Mouse (Mus musculus) heart, adult 10 weeks (tissue): ENCODE results near the gene Patl1. TPM values are rescaled to one million over a fixed set of nuclear protein-coding genes. Genes with fewer than 3 reads are reported as not detected.

Experiments used
- polyA plus RNA-seq: library from polyadenylated mRNA; stranded (reverse); fragments of 350-450 nt; fragmentation: Illumina TruSeq; extraction: RNeasy Lipid Tissue Mini Kit (QIAGEN cat#74804); gene quantifications from one replicate; pipeline ENCODE4 v1.2.3, GENCODE M21; 2014; ENCODE audit warnings: low read depth, low replicate concordance

Gene Patl1
- 24.4 TPM for polyA plus RNA-seq

DNA sequence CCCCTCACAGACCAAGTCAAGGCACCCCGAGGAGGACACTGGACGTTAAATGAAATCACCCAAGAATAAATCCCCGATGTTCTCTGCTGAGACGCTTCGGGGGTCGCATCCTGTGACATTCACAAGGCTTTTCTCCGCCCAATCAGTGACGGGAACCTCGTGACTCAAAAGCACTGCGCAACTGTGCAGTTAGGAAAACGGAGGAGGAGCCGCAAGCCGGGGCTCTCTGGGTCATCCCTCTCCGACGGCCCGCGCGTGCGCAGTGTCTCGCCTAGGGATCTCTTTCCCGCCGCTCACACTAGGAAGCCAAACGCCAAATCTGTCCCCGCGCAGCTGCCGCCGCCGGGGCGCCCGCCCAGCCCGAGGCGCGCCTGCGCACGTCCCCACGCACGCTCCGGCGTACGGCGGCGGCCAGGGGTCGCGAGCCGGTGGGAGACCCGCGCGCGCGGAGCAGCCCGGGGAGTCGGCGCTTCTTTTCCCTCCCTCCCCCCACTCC lies at the start of gene Patl1:
TSS of gene Patl1 (plus strand) at position 363 of the 496 bp plus-strand sequence.

GRCm38 (mm10) chr19:11875006-11875405 lies 37.2 kb upstream of the Patl1 start, which contains the start of gene Olfr1419:
Gene Olfr1419, minus strand, starts transcription at chr19:11875106.

GRCm38 (mm10) chr19:11886265-11886664 lies 25.9 kb upstream of the Patl1 start, which contains the start of gene Olfr1420:
Gene Olfr1420, plus strand, starts transcription at chr19:11886565.

DNA sequence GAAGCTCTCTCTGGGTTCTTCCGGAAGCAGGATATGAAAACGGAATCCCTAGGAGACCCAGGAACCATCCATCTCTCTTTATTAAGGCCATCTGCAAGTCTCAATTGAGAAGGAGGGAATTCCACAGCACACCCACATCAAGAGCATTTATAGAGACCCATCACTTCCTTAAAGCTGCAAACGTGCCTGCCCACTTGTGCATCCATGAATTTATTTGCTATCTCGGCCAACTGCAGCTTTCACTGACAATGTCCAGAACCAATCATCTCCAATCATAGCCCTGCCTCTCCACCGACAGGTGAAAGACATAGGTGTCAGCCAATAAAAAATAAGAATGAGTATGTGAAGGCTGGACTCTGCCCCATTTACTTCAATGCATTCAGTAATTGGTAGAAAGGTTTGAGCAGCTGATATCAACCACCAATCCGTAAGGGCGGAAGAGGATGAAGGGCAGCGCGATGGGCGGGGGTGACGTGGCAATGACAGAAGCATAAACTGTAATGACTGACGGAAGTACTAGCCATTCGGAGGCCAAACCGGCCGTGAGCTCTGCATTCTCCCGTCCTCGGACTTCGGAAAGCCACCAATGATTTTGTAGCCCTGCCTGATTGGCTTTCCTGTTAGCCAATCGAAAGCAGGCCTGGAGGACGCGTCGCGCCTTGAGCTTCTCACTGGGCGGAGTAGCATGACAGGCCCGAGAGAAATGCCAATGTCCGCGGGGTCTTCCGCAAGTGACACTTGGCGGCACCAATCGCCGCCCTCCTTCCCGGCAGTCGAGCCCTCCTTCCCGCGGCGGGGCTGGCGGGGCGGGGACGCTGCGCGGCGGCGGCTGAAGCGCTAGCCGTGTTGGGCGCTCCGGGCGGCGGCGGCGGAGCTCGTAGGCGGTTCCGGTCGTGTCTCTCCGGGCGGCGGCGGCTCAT lies 53.1 kb downstream of the Patl1 start, which contains the start of gene Osbp:
TSS of gene Osbp (plus strand) at position 919 of the 920 bp plus-strand sequence.

Other genes with a start within 250 kb of the Patl1 start
- not detected for gene Oosp1, start 221.2 kb upstream of the Patl1 start, polyA plus RNA-seq
- not detected for gene Oosp3, start 215.3 kb upstream of the Patl1 start, polyA plus RNA-seq
- not detected for gene Gif, start 164.8 kb upstream of the Patl1 start, polyA plus RNA-seq
- gene Mrpl16, start 142.0 kb upstream of the Patl1 start, polyA plus RNA-seq, result 100 TPM
- gene Stx3, start 93.0 kb upstream of the Patl1 start, polyA plus RNA-seq, result 6.6 TPM
- gene Olfr1417, start 73.2 kb upstream of the Patl1 start, polyA plus RNA-seq, result not detected
- not detected for gene Olfr1418, start 51.3 kb upstream of the Patl1 start, polyA plus RNA-seq
- not detected for gene Olfr1419, start 37.3 kb upstream of the Patl1 start, polyA plus RNA-seq
- not detected for gene Olfr1420, start 25.8 kb upstream of the Patl1 start, polyA plus RNA-seq
- 73.1 TPM for gene Osbp, start 53.5 kb downstream of the Patl1 start, polyA plus RNA-seq
- not detected for gene Olfr1423, start 128.9 kb downstream of the Patl1 start, polyA plus RNA-seq
- not detected for gene Olfr1424, start 150.3 kb downstream of the Patl1 start, polyA plus RNA-seq
- gene Olfr1425, start 165.3 kb downstream of the Patl1 start, polyA plus RNA-seq, result not detected
- not detected for gene Olfr1426, start 179.6 kb downstream of the Patl1 start, polyA plus RNA-seq
- not detected for gene Olfr1427, start 190.9 kb downstream of the Patl1 start, polyA plus RNA-seq
- not detected for gene Olfr1428, start 203.5 kb downstream of the Patl1 start, polyA plus RNA-seq
- gene Olfr76, start 210.8 kb downstream of the Patl1 start, polyA plus RNA-seq, result not detected